Mouse (Mus musculus): Measurements from ENCODE around the gene Bcr. TPM values are rescaled to one million over a fixed set of nuclear protein-coding genes. Genes with fewer than 3 reads are reported as not detected.

Bcr gene
- polyA plus RNA-seq, 1 experiment from 2014 or later: 11.5 TPM

DNA sequence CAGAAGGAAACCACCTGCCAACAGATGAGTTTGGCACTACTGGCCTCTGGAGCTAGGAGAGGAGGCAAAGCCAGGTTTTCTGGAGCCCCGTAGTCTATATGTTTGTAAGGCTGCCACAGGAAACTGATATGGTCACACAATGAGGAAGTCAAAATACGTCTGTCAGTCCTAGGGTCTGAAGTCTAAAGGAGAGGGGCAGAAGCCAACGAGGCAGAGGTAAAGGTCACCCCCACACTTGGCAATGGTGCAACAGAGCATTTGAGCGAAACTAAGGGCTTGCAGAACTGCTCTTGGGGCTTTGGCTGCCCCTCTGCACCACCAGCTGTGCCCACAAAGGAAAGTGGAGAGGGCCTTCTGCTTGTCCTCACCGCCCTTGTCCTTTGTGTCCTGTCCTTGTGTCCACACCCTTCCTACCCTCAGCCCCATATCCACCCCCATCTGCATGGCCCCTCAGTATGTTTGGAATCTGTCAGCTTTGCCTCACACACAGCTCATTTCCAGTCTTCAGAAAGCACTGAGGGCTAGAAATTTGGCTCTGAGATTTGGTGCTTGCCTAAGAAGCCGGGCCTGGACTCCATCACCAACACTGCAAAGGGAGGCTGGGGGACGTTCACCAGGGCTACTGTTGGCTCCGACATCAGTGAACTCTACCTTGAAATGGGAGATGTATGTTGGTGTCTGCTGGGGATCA, 127.1 kb downstream of the Bcr start:
- Histone ChIP-seq H3K9ac (ENCODE audit: low read depth, low read length) (no peak overlapping the region), H3K9me3 (ENCODE audit: control insufficient read depth, low read length) (no peaks in the 10 kb centered on the region), H3K27me3 (replicated peaks; ENCODE audit: control insufficient read depth, insufficient read depth, low read length) (no peaks in the 10 kb centered on the region), H3K36me3 (ENCODE audit: control insufficient read depth, insufficient read depth, low read length) (peaks cover 7% of the 10 kb centered on the region), H3K4me2 (ENCODE audit: low read length) (no peak overlapping the region), H3K27ac (ENCODE audit: low read depth, low read length) (no peak overlapping the region), H3K4me3 (ENCODE audit: low read length) (no peak overlapping the region), H3K4me1 (ENCODE audit: control insufficient read depth, insufficient read depth, low read depth, low read length) (no peaks in the 10 kb centered on the region)
- 81% methylated on average over 8 of the region's 8 CpGs for WGBS
- ATAC-seq: no peak

DNA sequence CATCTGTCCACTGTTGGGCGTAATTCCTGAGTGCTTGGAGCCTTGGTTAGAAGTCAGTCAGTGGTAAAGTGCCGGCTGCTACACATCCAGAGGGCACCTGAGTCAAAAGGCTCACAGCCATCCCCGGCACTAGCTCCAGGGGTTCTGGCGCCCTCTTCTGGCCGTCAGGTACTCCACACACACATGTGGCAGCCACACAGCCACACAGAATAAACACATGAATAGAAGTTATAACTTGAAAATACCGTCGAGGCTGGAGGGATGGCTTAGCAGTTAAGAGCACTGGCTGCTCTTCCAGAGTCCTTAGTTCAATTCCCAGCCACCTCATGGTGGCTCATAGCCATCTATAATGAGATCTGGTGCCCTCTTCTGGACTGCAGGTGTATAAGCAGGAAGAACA, 131.3 kb downstream of the Bcr start:
- H3K36me3 ChIP-seq (ENCODE audit: control insufficient read depth, insufficient read depth, low read length): no peaks in the 10 kb centered on the region
- no peaks in the 10 kb centered on the region for H3K27me3 ChIP-seq (replicated peaks; ENCODE audit: control insufficient read depth, insufficient read depth, low read length)
- ATAC-seq: no peak
- H3K4me1 ChIP-seq (ENCODE audit: control insufficient read depth, insufficient read depth, low read depth, low read length): no peaks in the 10 kb centered on the region
- WGBS: 53% methylated on average over 7 of the region's 7 CpGs
- no peak overlapping the region for H3K4me2 ChIP-seq (ENCODE audit: low read length)
- no peak overlapping the region for H3K4me3 ChIP-seq (ENCODE audit: low read length)
- H3K27ac ChIP-seq (ENCODE audit: low read depth, low read length): no peak overlapping the region
- H3K9ac ChIP-seq (ENCODE audit: low read depth, low read length): no peak overlapping the region
- 0 out of 2 replicates have a peak, but pooled peaks cover 2% of the 10 kb centered on the region for H3K9me3 ChIP-seq (ENCODE audit: control insufficient read depth, low read length)

DNA sequence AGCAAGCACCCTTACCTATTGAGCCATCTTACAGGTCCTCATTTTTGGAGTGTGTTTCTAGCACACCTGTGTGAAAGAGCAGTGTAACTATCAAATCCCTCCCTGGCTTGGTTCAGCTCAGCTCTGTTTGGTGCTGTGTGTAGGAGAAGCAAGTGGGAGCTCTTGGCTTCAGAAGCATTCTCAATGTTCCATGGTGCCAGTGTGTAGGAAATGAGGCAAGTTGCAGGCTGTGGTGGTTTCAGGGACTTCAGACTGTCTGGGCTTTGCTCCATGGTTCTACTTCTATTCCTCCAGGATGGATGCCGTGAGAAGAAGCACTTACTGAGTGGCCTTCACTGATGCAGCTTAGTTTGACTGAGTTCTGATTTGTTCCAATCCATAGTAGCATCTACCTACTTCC, 137.4 kb downstream of the Bcr start:
- Histone ChIP-seq H3K4me3 (ENCODE audit: low read length) (no peak overlapping the region), H3K4me2 (ENCODE audit: low read length) (no peak overlapping the region), H3K27ac (ENCODE audit: low read depth, low read length) (no peak overlapping the region), H3K9ac (ENCODE audit: low read depth, low read length) (no peak overlapping the region), H3K9me3 (ENCODE audit: control insufficient read depth, low read length) (0 out of 2 replicates have a peak, but pooled peaks cover 2% of the 10 kb centered on the region), H3K36me3 (ENCODE audit: control insufficient read depth, insufficient read depth, low read length) (no peaks in the 10 kb centered on the region), H3K4me1 (ENCODE audit: control insufficient read depth, insufficient read depth, low read depth, low read length) (no peaks in the 10 kb centered on the region), H3K27me3 (replicated peaks; ENCODE audit: control insufficient read depth, insufficient read depth, low read length) (no peaks in the 10 kb centered on the region)
- ATAC-seq: no peak
- WGBS: 94% methylated on average over 1 of the region's 1 CpGs

DNA sequence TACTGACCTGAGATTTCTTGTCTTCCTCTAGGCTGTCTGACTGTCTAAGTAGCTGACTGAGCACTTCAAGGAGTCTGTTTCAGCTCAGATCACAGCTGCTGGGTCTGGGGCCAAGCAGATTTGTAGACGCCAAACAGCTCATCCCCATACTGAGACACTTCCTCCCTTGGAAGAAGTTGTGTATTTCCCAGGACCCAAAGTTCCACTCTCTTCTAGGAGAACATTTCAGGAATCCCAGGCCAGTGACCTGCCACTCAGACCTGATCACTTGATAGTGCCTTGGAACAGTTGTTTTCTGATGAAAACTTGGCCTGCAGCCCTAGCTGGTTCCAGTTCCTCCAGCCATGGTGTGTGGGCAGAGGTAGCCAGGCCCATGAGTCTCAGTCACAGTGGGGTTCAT, 140.3 kb downstream of the Bcr start:
- Histone ChIP-seq H3K36me3 (ENCODE audit: control insufficient read depth, insufficient read depth, low read length) (no peaks in the 10 kb centered on the region), H3K9me3 (ENCODE audit: control insufficient read depth, low read length) (no peaks in the 10 kb centered on the region), H3K4me2 (ENCODE audit: low read length) (no peak overlapping the region), H3K27me3 (replicated peaks; ENCODE audit: control insufficient read depth, insufficient read depth, low read length) (no peaks in the 10 kb centered on the region), H3K27ac (ENCODE audit: low read depth, low read length) (no peak overlapping the region), H3K4me1 (ENCODE audit: control insufficient read depth, insufficient read depth, low read depth, low read length) (no peaks in the 10 kb centered on the region), H3K4me3 (ENCODE audit: low read length) (no peak overlapping the region), H3K9ac (ENCODE audit: low read depth, low read length) (no peak overlapping the region)
- ATAC-seq: no peak
- 87% methylated on average over 1 of the region's 1 CpGs for WGBS

DNA sequence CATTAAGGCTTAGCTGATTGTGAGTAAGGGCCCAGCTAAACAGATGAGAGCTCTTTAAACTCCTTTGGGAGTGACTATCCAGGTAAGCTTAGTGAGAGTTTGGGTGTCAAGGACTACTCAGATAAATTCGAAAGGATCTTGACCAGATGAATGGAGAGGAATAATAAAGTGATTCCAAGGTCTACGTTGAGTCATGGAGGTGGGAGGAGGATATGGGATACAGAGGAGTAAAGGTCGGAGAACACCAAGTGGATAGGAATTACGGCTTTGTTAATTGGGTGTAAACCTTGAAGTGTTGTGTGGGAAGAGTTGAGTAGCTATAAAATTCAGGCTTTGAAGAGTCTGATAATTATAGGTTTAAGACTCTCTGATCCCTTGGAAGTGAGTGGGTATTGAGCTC, 145.8 kb downstream of the Bcr start:
- ATAC-seq: no peak
- no peaks in the 10 kb centered on the region for H3K27me3 ChIP-seq (replicated peaks; ENCODE audit: control insufficient read depth, insufficient read depth, low read length)
- H3K36me3 ChIP-seq (ENCODE audit: control insufficient read depth, insufficient read depth, low read length): no peaks in the 10 kb centered on the region
- no peak overlapping the region for H3K4me3 ChIP-seq (ENCODE audit: low read length)
- no peaks in the 10 kb centered on the region for H3K4me1 ChIP-seq (ENCODE audit: control insufficient read depth, insufficient read depth, low read depth, low read length)
- H3K9ac ChIP-seq (ENCODE audit: low read depth, low read length): no peak overlapping the region
- 81% methylated on average over 4 of the region's 4 CpGs for WGBS
- no peaks in the 10 kb centered on the region for H3K9me3 ChIP-seq (ENCODE audit: control insufficient read depth, low read length)
- no peak overlapping the region for H3K27ac ChIP-seq (ENCODE audit: low read depth, low read length)
- no peak overlapping the region for H3K4me2 ChIP-seq (ENCODE audit: low read length)

DNA sequence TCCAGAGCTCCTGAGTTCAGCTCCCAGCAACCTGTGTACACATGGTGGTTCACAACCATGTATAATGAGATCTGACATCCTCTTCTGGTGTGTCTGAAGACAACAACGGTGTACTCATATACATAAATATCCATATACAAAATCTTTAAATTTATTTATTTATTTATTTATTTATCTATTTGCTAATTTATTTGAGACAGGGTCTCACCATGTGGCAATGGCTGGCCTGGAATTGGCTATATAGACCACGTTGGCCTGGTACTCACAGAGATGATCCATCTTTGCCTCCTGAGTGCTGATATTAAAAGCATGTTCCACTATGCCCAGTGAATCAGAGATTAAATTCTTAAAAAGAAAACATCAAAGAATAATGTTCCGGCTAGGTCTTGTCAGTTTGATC, 150.4 kb downstream of the Bcr start:
- H3K9me3 ChIP-seq (ENCODE audit: control insufficient read depth, low read length): no peaks in the 10 kb centered on the region
- H3K9ac ChIP-seq (ENCODE audit: low read depth, low read length): no peak overlapping the region
- no peak for ATAC-seq
- 91% methylated on average over 3 of the region's 3 CpGs for WGBS
- no peaks in the 10 kb centered on the region for H3K27me3 ChIP-seq (replicated peaks; ENCODE audit: control insufficient read depth, insufficient read depth, low read length)
- peaks cover 14% of the 10 kb centered on the region for H3K4me1 ChIP-seq (ENCODE audit: control insufficient read depth, insufficient read depth, low read depth, low read length)
- H3K4me3 ChIP-seq (ENCODE audit: low read length): no peak overlapping the region
- H3K27ac ChIP-seq (ENCODE audit: low read depth, low read length): no peak overlapping the region; the same call in 1 of the 2 replicates
- no peaks in the 10 kb centered on the region for H3K36me3 ChIP-seq (ENCODE audit: control insufficient read depth, insufficient read depth, low read length)
- H3K4me2 ChIP-seq (ENCODE audit: low read length): no peak overlapping the region

DNA sequence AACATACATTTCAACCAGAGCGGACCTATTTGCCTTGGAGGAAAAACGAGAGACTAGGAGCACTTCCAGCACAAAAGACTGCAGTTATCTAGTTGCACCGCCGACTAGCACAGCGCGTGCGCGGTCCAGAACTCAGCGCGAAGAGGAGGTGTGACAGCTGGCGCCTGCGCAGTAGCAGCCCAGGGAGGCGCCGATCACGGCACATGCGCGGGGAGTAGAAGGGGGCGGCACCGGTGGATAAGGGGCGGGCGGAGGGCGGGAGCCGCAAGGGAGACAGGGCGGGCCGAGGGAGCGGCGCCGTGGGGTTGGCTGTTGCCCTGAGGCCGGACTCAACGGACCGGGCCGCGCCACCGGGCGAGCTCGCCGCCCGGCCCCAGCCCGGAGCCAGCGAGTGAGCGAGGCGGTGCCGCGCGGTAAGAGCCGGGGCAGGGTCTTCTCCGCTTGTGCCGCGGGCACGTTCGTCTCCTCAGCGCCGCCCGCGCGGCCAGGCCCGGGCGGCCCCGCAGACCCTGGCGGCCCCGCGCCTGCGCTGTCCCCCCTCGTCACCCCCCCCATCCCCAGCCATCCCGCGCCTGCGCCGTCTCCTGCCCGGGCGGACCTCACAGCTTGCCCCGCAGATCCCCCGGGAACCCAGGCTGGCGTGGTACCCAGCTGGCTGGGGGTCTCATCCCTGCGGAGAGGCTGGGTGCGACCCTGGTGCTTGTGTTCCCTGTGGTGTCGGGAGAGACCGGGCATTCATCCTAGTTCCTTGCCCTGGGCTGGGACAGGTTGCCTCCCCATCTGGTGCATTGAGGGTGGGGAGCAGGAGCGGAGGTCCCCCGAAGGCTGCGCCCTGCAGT, 151.6 kb downstream of the Bcr start, which contains the start of gene Specc1l:
Specc1l (plus strand) TSS at position 267 of the 839 bp plus-strand sequence.
- Histone ChIP-seq H3K9ac (ENCODE audit: low read depth, low read length) (peak within 1 kb of the TSS; percentile 96), H3K27ac (ENCODE audit: low read depth, low read length) (peak within 1 kb of the TSS; percentile 100), H3K36me3 (ENCODE audit: control insufficient read depth, insufficient read depth, low read length) (no peaks in the 10 kb centered on the region), H3K4me1 (ENCODE audit: control insufficient read depth, insufficient read depth, low read depth, low read length) (peaks cover 14% of the 10 kb centered on the region), H3K9me3 (ENCODE audit: control insufficient read depth, low read length) (no peaks in the 10 kb centered on the region), H3K27me3 (replicated peaks; ENCODE audit: control insufficient read depth, insufficient read depth, low read length) (no peaks in the 10 kb centered on the region), H3K4me2 (ENCODE audit: low read length) (peak within 1 kb of the TSS; percentile 72), H3K4me3 (ENCODE audit: low read length) (peak within 1 kb of the TSS; percentile 84)
- ATAC-seq: peak; percentile 98
- under 1% methylated on average over 59 of the region's 80 CpGs for WGBS

DNA sequence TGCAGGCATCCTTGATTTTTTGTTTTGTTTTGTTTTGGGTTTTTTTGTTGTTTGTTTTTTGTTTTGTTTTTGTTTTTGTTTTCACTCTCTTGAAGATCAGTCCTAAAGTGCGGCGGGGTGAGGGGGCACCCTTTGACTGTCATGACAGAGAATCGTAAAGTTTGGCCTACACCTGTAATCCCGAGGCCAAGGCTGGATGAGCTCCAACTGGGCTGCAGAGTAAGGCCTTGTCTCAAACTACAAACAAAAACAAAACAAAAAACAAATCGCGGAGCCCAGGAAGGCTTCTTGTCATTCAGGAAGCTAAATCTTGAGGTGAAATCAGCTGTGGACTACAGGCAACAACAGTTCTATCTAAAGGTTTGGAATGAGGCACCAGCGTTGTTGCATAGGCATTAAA, 152.6 kb downstream of the Bcr start:
- Histone ChIP-seq H3K9ac (ENCODE audit: low read depth, low read length) (peak overlapping the region; percentile 96), H3K4me1 (ENCODE audit: control insufficient read depth, insufficient read depth, low read depth, low read length) (peaks cover 14% of the 10 kb centered on the region), H3K4me3 (ENCODE audit: low read length) (peak overlapping the region; percentile 84), H3K4me2 (ENCODE audit: low read length) (peak overlapping the region; percentile 72), H3K36me3 (ENCODE audit: control insufficient read depth, insufficient read depth, low read length) (no peaks in the 10 kb centered on the region), H3K27me3 (replicated peaks; ENCODE audit: control insufficient read depth, insufficient read depth, low read length) (no peaks in the 10 kb centered on the region), H3K9me3 (ENCODE audit: control insufficient read depth, low read length) (no peaks in the 10 kb centered on the region), H3K27ac (ENCODE audit: low read depth, low read length) (peak overlapping the region; percentile 100)
- WGBS: 32% methylated on average over 7 of the region's 7 CpGs
- ATAC-seq: no peak

DNA sequence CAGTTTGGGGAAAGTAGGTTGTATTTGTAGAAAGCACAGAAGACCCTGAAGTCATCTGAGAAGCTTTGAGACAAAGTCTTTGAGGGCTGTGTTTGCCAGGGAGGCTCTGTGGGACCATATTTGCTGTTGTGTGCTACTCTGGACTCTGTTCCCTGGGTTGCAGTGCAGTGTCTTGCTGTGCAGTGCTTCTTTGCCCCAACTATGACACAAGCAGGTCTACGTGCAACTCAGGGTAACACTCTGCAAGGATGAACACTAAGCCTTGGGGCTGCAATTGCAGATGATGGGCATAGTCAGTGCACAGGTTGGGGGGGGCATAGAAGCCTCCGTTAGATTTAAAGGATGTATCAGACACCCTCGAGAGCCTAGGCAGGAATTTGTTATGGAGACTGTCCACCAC, 160.3 kb downstream of the Bcr start:
- no peak for ATAC-seq
- Histone ChIP-seq H3K4me3 (ENCODE audit: low read length) (no peak overlapping the region), H3K27me3 (replicated peaks; ENCODE audit: control insufficient read depth, insufficient read depth, low read length) (no peaks in the 10 kb centered on the region), H3K9ac (ENCODE audit: low read depth, low read length) (no peak overlapping the region), H3K36me3 (ENCODE audit: control insufficient read depth, insufficient read depth, low read length) (no peaks in the 10 kb centered on the region), H3K4me1 (ENCODE audit: control insufficient read depth, insufficient read depth, low read depth, low read length) (no peaks in the 10 kb centered on the region; the same call in none of the 2 replicates), H3K4me2 (ENCODE audit: low read length) (no peak overlapping the region), H3K9me3 (ENCODE audit: control insufficient read depth, low read length) (no peaks in the 10 kb centered on the region), H3K27ac (ENCODE audit: low read depth, low read length) (no peak overlapping the region)
- 88% methylated on average over 3 of the region's 3 CpGs for WGBS
